Mouse (Mus musculus): ENCODE data around the gene Tex264.

GRCm38 (mm10) chr9:106613951-106614350, 71.8 kb downstream of the Tex264 start:
- no peak for TF ChIP-seq FLI1 (IDR thresholded peaks at IDR 0.05; ENCODE audit: low read length)
- TF ChIP-seq GATA1 (IDR thresholded peaks at IDR 0.05; ENCODE audit: borderline replicate concordance, low read length) = no peak

Data from megakaryocyte, embryonic 14.5 days (primary cell).